Comparison of ENCODE assay signal across 8 mouse cellular contexts in the genomic region with DNA sequence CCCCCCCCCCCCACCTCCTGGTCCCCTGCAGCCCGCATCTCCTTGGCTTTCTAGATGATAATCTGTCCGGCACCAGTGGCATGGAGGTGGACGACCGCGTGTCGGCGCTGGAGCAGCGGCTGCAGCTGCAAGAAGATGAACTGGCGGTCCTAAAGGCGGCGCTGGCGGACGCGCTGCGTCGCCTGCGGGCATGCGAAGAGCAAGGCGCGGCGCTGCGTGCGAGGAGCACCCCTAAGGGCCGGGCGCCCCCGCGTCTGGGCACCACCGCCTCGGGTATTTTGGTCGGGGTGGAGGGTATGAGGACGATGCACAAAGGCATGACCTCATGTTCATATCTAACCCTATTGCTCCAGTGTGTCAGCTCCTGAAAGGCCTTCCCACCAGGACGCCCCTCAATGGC. TPM values are rescaled to one million over a fixed set of nuclear protein-coding genes. Genes with fewer than 3 reads are reported as not detected.
DNase-seq lines count a peak whose midpoint lies in the region; ATAC-seq and TF ChIP-seq lines count a peak whose summit lies in the region.

No protein-coding gene starts in this region.

- H3K9ac ChIP-seq in liver, embryonic 11.5 days (ENCODE audit: low read depth, low read length): no peak overlapping the region
- peak overlapping the region; percentile 49 for H3K9ac ChIP-seq in midbrain, embryonic 16.5 days (ENCODE audit: low read depth, low read length)

- H3K27me3 ChIP-seq in heart, embryonic 10.5 days (ENCODE audit: insufficient read depth, poor library complexity, severe bottlenecking): peaks cover 59% of the 10 kb centered on the region
- H3K27me3 ChIP-seq in kidney, adult 2 months (replicated peaks; ENCODE audit: control insufficient read depth, insufficient read depth, low read length): no peaks in the 10 kb centered on the region; the same call in none of the 2 replicates
- peaks cover 44% of the 10 kb centered on the region for H3K27me3 ChIP-seq in liver, embryonic 11.5 days (replicated peaks; ENCODE audit: control insufficient read depth, insufficient read depth, low read length)
- peaks cover 3% of the 10 kb centered on the region for H3K27me3 ChIP-seq in midbrain, embryonic 16.5 days (ENCODE audit: control insufficient read depth, insufficient read depth, low read depth, low read length)

- TF ChIP-seq POLR2A in kidney, adult 2 months (IDR thresholded peaks at IDR 0.05; ENCODE audit: low read depth, low read length): no peak

- ATAC-seq in liver, embryonic 11.5 days (replicated peaks; ENCODE audit: low FRiP score): peak; percentile 34; the same call in 1 of the 2 replicates
- no peak for ATAC-seq in midbrain, embryonic 16.5 days

- peaks cover 7% of the 10 kb centered on the region for H3K36me3 ChIP-seq in heart, embryonic 10.5 days
- H3K36me3 ChIP-seq in kidney, adult 2 months (ENCODE audit: control insufficient read depth, insufficient read depth, low read length): no peaks in the 10 kb centered on the region
- H3K36me3 ChIP-seq in liver, embryonic 11.5 days (ENCODE audit: control insufficient read depth, insufficient read depth, low read length): no peaks in the 10 kb centered on the region
- H3K36me3 ChIP-seq in midbrain, embryonic 16.5 days (ENCODE audit: control insufficient read depth, insufficient read depth, low read length): peaks cover 15% of the 10 kb centered on the region

- H3K27ac ChIP-seq in heart, embryonic 10.5 days: peak overlapping the region; percentile 31; the same call in 1 of the 2 replicates
- no peak overlapping the region for H3K27ac ChIP-seq in kidney, adult 2 months (ENCODE audit: insufficient read depth, low read depth, low read length)
- no peak overlapping the region for H3K27ac ChIP-seq in liver, embryonic 11.5 days (ENCODE audit: low read depth, low read length)
- no peak overlapping the region for H3K27ac ChIP-seq in midbrain, embryonic 16.5 days (ENCODE audit: low read length)

- WGBS in heart, embryonic 10.5 days: under 1% methylated on average over 32 of the region's 32 CpGs
- WGBS in kidney, adult 2 months: 2% methylated on average over 31 of the region's 32 CpGs
- under 1% methylated on average over 31 of the region's 32 CpGs for WGBS in liver, embryonic 11.5 days
- 1% methylated on average over 31 of the region's 32 CpGs for WGBS in midbrain, embryonic 16.5 days

- peak overlapping the region; percentile 50 for H3K4me3 ChIP-seq in heart, embryonic 10.5 days
- no peak overlapping the region for H3K4me3 ChIP-seq in kidney, adult 2 months (ENCODE audit: insufficient read depth, low read depth, low read length)
- H3K4me3 ChIP-seq in liver, embryonic 11.5 days (ENCODE audit: low read depth, low read length): peak overlapping the region; percentile 30
- peak overlapping the region; percentile 58 for H3K4me3 ChIP-seq in midbrain, embryonic 16.5 days (ENCODE audit: low read depth, low read length)

- H3K4me2 ChIP-seq in liver, embryonic 11.5 days: peak overlapping the region; percentile 56
- H3K4me2 ChIP-seq in midbrain, embryonic 16.5 days (ENCODE audit: low read length): peak overlapping the region; percentile 74

- no peaks in the 10 kb centered on the region for H3K9me3 ChIP-seq in heart, embryonic 10.5 days
- no peaks in the 10 kb centered on the region for H3K9me3 ChIP-seq in liver, embryonic 11.5 days (ENCODE audit: control insufficient read depth, low read length)
- H3K9me3 ChIP-seq in midbrain, embryonic 16.5 days (replicated peaks; ENCODE audit: control insufficient read depth, low read length, poor library complexity, severe bottlenecking): no peaks in the 10 kb centered on the region

- TF ChIP-seq CTCF in kidney, adult 2 months (conservative IDR thresholded peaks at IDR 0.05; ENCODE audit: insufficient read depth, insufficient read length, low read depth, low read length): peak; percentile 62

- DNase-seq in ovary, postnatal 36 days (ENCODE audit: low spot score): peak; percentile 73
- no peak for DNase-seq in ovary, postnatal 14 days (ENCODE audit: low spot score)
- peak; percentile 90 for DNase-seq in embryo, embryonic 11 days
- peak; percentile 87 for DNase-seq in heart, embryonic 10.5 days (ENCODE audit: low spot score)
- DNase-seq in kidney, adult 2 months: peak; percentile 68
- no peak for DNase-seq in liver, embryonic 11.5 days (ENCODE audit: low spot score)
- peak; percentile 65 to 70 for DNase-seq in spleen, postnatal 36 days (ENCODE audit: low spot score in 2 of 2)

- peaks cover 52% of the 10 kb centered on the region for H3K4me1 ChIP-seq in heart, embryonic 10.5 days
- H3K4me1 ChIP-seq in kidney, adult 2 months (ENCODE audit: control insufficient read depth, insufficient read depth, low read length): peaks cover 9% of the 10 kb centered on the region
- peaks cover 30% of the 10 kb centered on the region for H3K4me1 ChIP-seq in liver, embryonic 11.5 days (replicated peaks; ENCODE audit: control insufficient read depth, insufficient read depth, low read length)
- H3K4me1 ChIP-seq in midbrain, embryonic 16.5 days (ENCODE audit: control insufficient read depth, insufficient read depth, low read length): peaks cover 29% of the 10 kb centered on the region

RNA-seq across cellular contexts. Expression of gene Eml2, which starts 3.0 kb away (rescaled TPM):
- polyA plus RNA-seq in heart, embryonic 10.5 days (2016; fragmentation: Nextera tagmentation; extraction: Ambion mirVana): 12.2 and 14.2 TPM in 2 replicates
- 38.8 and 39.0 TPM in 2 replicates for polyA plus RNA-seq in kidney, adult 2 months (2012; rRNA removed)
- polyA plus RNA-seq in liver, embryonic 11.5 days (2014; fragmentation: Nextera tagmentation; extraction: Ambion mirVana): 2.7 and 3.8 TPM in 2 replicates
- 10.6 TPM in 2 replicates for polyA plus RNA-seq in midbrain, embryonic 16.5 days (2015; fragmentation: Nextera tagmentation; extraction: Ambion mirVana)

RNA-seq across cellular contexts. Expression of gene Gipr, which starts 13.2 kb away (rescaled TPM):
- polyA plus RNA-seq in heart, embryonic 10.5 days (2016; fragmentation: Nextera tagmentation; extraction: Ambion mirVana): 9.7 and 12.8 TPM in 2 replicates
- polyA plus RNA-seq in kidney, adult 2 months (2012; rRNA removed): 0.13 and 0.20 TPM in 2 replicates
- polyA plus RNA-seq in liver, embryonic 11.5 days (2014; fragmentation: Nextera tagmentation; extraction: Ambion mirVana): 0.69 and 0.73 TPM in 2 replicates
- 4.0 and 4.8 TPM in 2 replicates for polyA plus RNA-seq in midbrain, embryonic 16.5 days (2015; fragmentation: Nextera tagmentation; extraction: Ambion mirVana)

RNA-seq across cellular contexts. Expression of gene Snrpd2, which starts 29.7 kb away (rescaled TPM):
- 132 and 142 TPM in 2 replicates for polyA plus RNA-seq in heart, embryonic 10.5 days (2016; fragmentation: Nextera tagmentation; extraction: Ambion mirVana)
- 34.8 and 42.2 TPM in 2 replicates for polyA plus RNA-seq in kidney, adult 2 months (2012; rRNA removed)
- 140 and 158 TPM in 2 replicates for polyA plus RNA-seq in liver, embryonic 11.5 days (2014; fragmentation: Nextera tagmentation; extraction: Ambion mirVana)
- 105 TPM in 2 replicates for polyA plus RNA-seq in midbrain, embryonic 16.5 days (2015; fragmentation: Nextera tagmentation; extraction: Ambion mirVana)

RNA-seq across cellular contexts. Expression of gene Qpctl, which starts 30.1 kb away (rescaled TPM):
- polyA plus RNA-seq in heart, embryonic 10.5 days (2016; fragmentation: Nextera tagmentation; extraction: Ambion mirVana): 10.8 and 12.1 TPM in 2 replicates
- 11.9 and 12.1 TPM in 2 replicates for polyA plus RNA-seq in kidney, adult 2 months (2012; rRNA removed)
- 7.5 and 9.5 TPM in 2 replicates for polyA plus RNA-seq in liver, embryonic 11.5 days (2014; fragmentation: Nextera tagmentation; extraction: Ambion mirVana)
- polyA plus RNA-seq in midbrain, embryonic 16.5 days (2015; fragmentation: Nextera tagmentation; extraction: Ambion mirVana): 24.9 and 28.8 TPM in 2 replicates

RNA-seq across cellular contexts. Expression of gene Gpr4, which starts 33.2 kb away (rescaled TPM):
- polyA plus RNA-seq in heart, embryonic 10.5 days (2016; fragmentation: Nextera tagmentation; extraction: Ambion mirVana): 1.0 and 1.8 TPM in 2 replicates
- polyA plus RNA-seq in kidney, adult 2 months (2012; rRNA removed): 10.1 and 10.8 TPM in 2 replicates
- polyA plus RNA-seq in liver, embryonic 11.5 days (2014; fragmentation: Nextera tagmentation; extraction: Ambion mirVana): 1.4 and 1.9 TPM in 2 replicates
- polyA plus RNA-seq in midbrain, embryonic 16.5 days (2015; fragmentation: Nextera tagmentation; extraction: Ambion mirVana): 3.4 and 4.5 TPM in 2 replicates

Comparison
In these comparisons a context has a peak if more than half of its experiments do, and no peak if none do; other contexts are left out.
1. DNase-seq: peak in ovary, postnatal 36 days (single experiment), embryo, embryonic 11 days (single experiment), heart, embryonic 10.5 days (single experiment), kidney, adult 2 months (single experiment) and spleen, postnatal 36 days (2 of 2); none in ovary, postnatal 14 days (single experiment) and liver, embryonic 11.5 days (single experiment).